Mouse (Mus musculus) layer of hippocampus, adult 9-11 months (tissue): ENCODE data around the gene Tln2.

Experiments
- DNase-seq: peaks from one replicate; pipeline ENCODE4 v3.0.0; 2022

The Tln2 gene

GRCm38 (mm10) chr9:67441484-67441883 lies 118.0 kb downstream of the Tln2 start:
- no peak for DNase-seq

DNA sequence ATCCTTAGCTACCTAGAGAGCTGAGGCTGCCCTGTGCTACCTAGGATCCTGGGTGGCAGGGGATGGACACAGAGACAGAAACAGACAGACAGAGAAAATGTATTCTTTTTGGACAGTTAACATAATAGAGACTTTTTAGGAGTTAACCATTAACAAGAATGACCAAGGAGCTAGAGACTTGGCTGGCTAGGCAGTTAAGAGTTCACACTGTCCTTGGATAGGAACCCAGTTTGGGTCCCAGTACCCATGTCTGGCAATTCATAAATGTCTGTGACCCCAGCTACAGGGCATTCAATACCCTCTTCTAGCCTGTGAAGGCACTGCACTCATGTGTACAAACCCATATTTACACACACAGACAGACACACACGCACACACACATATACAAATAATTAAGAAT lies 122.0 kb downstream of the Tln2 start:
- DNase-seq, result no peak

DNA sequence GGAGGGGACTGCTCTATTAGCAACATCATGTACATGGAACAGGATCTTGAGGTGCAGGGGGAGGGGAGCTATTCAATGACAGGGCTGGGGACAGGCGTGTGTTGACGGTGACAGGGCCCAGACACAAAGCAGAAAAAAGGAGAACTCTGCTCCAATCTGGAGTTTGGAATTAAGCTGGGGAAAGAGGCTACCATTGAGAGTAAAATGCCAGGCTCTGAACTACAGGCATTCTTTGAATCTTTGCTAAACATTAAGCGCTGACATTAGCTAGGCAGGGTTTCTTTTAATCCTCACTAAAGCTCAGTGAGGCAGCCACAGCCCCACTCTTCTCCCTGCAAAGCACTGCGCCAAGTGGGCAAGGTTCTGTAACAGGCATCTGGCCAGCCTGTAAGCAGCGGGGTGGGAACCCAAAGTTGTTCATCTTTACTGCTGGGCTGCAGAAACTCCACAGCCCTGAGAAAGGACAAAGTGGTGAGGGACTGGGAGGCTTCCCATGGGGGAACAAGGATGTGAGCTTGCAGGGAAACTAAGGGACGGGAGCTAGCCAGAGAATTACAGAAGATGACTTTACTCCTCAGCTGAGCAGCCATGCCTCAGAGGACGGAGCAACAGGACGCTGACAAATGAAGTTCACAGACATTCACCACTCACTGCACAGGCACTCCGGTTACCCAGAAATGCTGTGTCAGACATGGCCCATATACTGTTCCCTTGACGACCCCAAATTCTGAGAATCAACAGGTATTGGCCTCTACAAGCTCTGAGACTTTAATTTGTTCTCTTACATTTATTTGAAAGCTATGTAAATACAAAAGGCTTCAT lies 124.0 kb downstream of the Tln2 start:
- DNase-seq, result no peak

DNA sequence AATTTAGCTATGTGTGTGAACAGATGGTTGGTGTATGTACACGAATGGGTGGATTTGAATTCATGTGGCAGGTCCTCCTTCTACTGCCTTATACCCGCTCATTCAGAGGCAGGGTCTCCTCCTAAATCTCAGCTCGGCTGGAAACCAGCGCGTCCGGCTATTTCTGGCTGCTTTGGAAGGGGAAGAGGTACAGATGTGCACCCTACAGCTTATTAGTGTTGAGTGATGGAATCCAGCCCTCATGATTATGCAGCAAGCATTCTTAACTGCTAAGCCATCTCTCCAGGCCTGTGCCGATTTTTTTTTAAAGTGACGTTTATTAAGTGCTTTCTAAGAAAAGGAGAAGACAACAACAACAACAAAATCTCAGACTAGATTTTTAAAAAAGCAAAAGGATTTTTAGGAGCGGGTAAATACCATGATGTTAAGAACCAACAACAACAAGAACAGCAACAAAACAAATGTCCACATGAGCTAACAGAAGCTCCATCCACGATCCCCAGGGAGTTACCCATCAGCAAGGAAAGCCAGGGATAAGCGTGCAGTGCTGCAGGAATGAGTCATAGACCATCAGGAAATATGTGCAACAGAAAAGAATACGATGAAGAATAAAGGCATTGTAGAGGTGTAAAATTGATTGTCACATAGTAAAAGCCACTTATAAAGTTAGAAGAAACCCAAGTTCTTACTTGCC lies 130.2 kb downstream of the Tln2 start:
- no peak for DNase-seq

GRCm38 (mm10) chr9:67428306-67429047 lies 131.0 kb downstream of the Tln2 start:
- DNase-seq, result no peak

DNA sequence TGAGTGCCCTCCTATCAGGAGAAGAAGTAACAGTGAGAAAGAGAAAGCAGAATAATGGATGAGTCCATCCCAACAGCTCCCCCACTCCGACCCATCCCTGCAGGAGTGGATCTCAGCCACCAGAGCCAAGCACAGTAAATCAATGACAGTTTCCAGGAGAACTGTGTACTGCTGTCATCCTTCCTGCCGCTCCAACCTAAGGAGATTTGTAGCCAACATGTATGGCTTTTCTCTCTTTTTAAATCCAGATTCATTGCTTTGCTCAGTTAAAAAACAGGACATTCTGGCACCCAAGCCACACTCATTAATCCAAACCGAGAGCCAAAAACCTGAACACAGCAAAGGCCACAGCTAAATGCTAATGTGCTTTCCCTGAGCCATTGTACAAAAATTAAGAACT lies 133.2 kb downstream of the Tln2 start:
- DNase-seq, result no peak

GRCm38 (mm10) chr9:67424110-67424509 lies 135.4 kb downstream of the Tln2 start:
- DNase-seq, result no peak

GRCm38 (mm10) chr9:67418092-67418491 lies 141.4 kb downstream of the Tln2 start:
- peak; percentile 59 for DNase-seq

GRCm38 (mm10) chr9:67410667-67411066 lies 148.8 kb downstream of the Tln2 start:
- peak; percentile 15 for DNase-seq

DNA sequence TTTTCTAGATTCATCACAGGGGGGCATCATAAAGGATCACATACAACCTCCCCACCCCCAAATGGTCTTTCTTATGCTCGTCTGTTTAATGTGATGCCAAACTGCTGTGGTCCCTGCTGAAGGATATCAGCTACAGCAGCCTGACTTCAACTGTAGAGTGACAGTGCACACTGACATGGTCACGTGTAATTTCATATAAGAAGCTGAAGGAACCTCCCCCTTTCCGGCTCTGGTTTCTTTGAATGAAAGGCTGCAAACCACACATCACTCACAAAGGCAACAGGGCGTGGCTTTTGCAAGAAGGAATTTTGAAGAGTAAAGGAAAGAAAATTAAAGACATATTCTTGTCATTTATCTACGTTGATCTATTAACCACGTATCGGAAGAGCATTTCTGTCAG lies 154.8 kb downstream of the Tln2 start:
- no peak for DNase-seq

DNA sequence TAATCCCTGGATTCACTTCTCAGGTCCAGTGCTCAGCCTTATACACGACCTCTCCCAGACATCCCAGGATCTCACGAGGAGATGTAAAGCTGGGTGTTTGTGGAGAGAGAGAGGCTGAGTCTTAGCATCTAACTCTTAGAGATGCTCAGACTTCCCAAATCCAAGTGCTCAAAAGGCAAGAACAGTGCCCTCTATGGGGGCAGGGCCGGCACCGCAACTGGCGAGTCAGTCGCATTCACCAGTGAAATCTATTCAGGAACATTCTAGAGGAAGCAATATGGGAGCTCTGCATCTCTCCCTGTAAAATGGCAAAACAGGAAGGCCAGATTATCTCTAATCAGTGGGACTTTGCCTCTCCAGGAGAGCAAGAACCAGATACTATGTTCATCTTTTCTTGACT lies 159.9 kb downstream of the Tln2 start:
- DNase-seq, result no peak

- DNase-seq, result no peak
Observed at GRCm38 (mm10) chr9:67397756-67398155, 161.7 kb downstream of the Tln2 start.

- DNase-seq, result no peak
Observed at GRCm38 (mm10) chr9:67396446-67396845, 163.1 kb downstream of the Tln2 start.

- DNase-seq, result no peak
Observed at GRCm38 (mm10) chr9:67384028-67384590, 175.4 kb downstream of the Tln2 start.

- DNase-seq, result no peak
Observed at GRCm38 (mm10) chr9:67380095-67380494, 179.4 kb downstream of the Tln2 start.

- no peak for DNase-seq
Observed at GRCm38 (mm10) chr9:67378772-67379171, 180.7 kb downstream of the Tln2 start.

GRCm38 (mm10) chr9:67368078-67368477 lies 191.4 kb downstream of the Tln2 start:
- no peak for DNase-seq

DNA sequence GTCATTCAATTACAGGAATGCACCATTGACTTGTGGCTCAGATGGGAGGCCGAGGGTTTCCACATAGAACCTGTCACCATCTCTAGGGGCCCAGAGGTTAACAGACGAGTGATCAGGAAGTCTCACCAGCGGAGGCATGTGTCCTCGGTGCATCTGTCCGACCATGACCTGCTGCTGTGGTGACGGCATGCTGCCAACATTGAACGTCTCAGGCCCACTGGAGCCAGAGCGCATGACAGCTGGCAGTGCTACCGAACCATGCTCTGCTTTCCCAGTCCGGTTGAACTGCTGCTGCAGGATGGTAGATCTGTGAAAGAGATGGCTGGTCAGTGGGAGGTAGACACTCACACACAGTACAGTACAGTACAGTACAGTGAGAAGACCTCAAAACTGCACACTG lies 197.0 kb downstream of the Tln2 start:
- DNase-seq, result no peak

GRCm38 (mm10) chr9:67362053-67362452 lies 197.4 kb downstream of the Tln2 start:
- DNase-seq, result no peak

DNA sequence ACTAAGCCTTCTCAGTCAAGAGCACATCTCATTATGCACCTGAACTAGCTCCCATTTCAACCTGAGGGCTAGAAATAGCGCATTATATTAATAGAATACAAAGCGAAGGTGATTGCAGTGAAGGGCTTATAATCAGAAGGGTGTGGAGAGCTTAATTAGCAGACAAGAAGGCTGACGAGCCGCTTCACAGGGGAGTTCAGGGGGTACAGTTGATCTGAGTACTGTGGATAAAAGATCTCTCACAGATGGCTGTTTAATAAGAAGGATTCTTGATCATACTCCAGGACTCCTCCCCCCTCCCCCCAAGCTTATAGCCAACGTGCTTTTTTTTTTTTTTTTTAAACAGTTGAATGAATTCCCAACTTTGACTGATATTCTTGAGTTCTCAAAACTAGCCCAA lies 198.0 kb downstream of the Tln2 start:
- no peak for DNase-seq

- DNase-seq, result peak; percentile 27
Observed at GRCm38 (mm10) chr9:67354356-67354755, 205.1 kb downstream of the Tln2 start.

DNA sequence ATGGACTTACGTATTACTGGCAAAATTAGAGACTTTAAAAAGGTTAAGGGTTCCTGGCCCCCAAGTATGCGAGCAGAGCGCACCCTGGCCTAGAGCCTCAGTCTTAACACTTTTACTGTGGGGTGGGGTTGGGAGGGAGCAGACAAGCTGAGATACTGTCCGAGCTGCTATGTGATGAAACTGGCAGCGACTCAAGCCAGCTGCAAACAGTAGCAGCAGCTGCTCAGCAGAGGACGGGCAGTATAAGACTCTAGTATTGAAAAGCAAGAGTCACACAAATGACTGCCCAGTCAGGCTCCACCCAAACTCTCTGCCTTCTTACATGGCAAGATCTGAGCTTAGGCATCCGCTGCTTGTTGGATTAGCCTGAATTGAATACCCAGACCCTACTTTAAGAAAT lies 206.1 kb downstream of the Tln2 start:
- peak; percentile 44 for DNase-seq

- DNase-seq, result no peak
Observed at GRCm38 (mm10) chr9:67348983-67349382, 210.5 kb downstream of the Tln2 start.
